Mouse (Mus musculus): ENCODE measurements around the gene Pcbp4.

- TF ChIP-seq POLR2A (IDR thresholded peaks at IDR 0.05; ENCODE audit: borderline replicate concordance, control insufficient read depth, low read depth, low read length) (no peak), CTCF (IDR thresholded peaks at IDR 0.05; ENCODE audit: control insufficient read depth, insufficient read depth, low read length) (no peak)
Observed at GRCm38 (mm10) chr9:106483606-106484005, 30.5 kb downstream of the Pcbp4 start.
